Comparison of ENCODE assay signal across 15 mouse cellular contexts in the genomic region with DNA sequence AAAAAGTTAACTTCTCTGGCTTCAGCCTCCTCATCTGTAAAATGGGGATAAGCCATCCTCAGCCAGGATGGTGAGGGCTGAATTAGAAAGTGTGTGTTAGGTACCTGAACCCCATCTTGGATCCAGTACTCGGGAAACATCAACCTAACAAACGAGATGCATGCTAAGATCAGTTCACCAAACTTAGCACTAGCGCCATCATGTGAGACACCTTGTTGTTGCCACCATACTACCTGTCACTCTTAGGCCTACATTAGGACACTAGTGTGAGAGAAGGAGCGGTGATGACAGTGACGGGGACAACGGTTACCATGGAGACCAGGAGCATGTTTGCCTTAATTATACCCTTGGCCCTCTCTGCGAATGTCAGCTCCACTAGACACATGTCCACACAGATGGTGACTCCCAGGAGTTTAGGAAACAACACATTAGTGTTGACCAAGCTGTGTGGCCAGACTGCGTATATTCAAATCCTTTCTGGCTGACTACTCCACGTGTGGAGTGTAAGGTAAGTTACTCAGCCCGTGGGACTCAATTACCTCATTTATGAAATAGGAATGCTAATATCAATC.
DNase-seq lines count a peak whose midpoint lies in the region; ATAC-seq and TF ChIP-seq lines count a peak whose summit lies in the region.
"Had no signal": no experiment of that assay in that cellular context is flagged by ENCODE, and none has a peak within 500 bp of the region (broad histone marks: within the 10 kb centered on the region; RNA-seq: fewer than 3 reads in every experiment).

No protein-coding gene starts in this region.

- DNase-seq in cerebellum, adult 2 months: peak in 1 of 2 experiments; percentile 70
- DNase-seq in cerebellum, adult 8-10 months: no peak
- DNase-seq in stomach, postnatal 0 days (ENCODE audit: low spot score): no peak
- DNase-seq: gastrocnemius, postnatal 14 days; heart, postnatal 14 days; kidney, postnatal 36 days; thymus, adult 2 months had no signal

- TF ChIP-seq EP300 in stomach, postnatal 0 days (optimal IDR thresholded peaks at IDR 0.05): no peak

- no peak overlapping the region for H3K9ac ChIP-seq in intestine, postnatal 0 days (ENCODE audit: low read depth, low read length)
- H3K9ac ChIP-seq in intestine, embryonic 15.5 days: no peak overlapping the region
- H3K9ac ChIP-seq in neural tube, embryonic 13.5 days: no peak overlapping the region
- no peak overlapping the region for H3K9ac ChIP-seq in neural tube, embryonic 15.5 days (replicated peaks)
- H3K9ac ChIP-seq in stomach, postnatal 0 days (ENCODE audit: low read length): no peak overlapping the region
- no peak overlapping the region for H3K9ac ChIP-seq in forebrain, embryonic 15.5 days (replicated peaks)
- H3K9ac ChIP-seq: limb, embryonic 15.5 days; lung, embryonic 15.5 days had no signal

- H3K4me3 ChIP-seq in cerebellum, adult 2 months (replicated peaks; ENCODE audit: insufficient read depth, low read depth, low read length): no peak overlapping the region
- H3K4me3 ChIP-seq in intestine, postnatal 0 days (ENCODE audit: low read depth, low read length): no peak overlapping the region
- H3K4me3 ChIP-seq in intestine, embryonic 15.5 days (replicated peaks): no peak overlapping the region
- no peak overlapping the region for H3K4me3 ChIP-seq in neural tube, embryonic 13.5 days
- no peak overlapping the region for H3K4me3 ChIP-seq in neural tube, embryonic 15.5 days (replicated peaks)
- H3K4me3 ChIP-seq in stomach, postnatal 0 days (ENCODE audit: low read depth, low read length): no peak overlapping the region
- no peak overlapping the region for H3K4me3 ChIP-seq in forebrain, embryonic 15.5 days
- H3K4me3 ChIP-seq: limb, embryonic 15.5 days; lung, embryonic 15.5 days had no signal

- ATAC-seq in intestine, postnatal 0 days: no peak
- ATAC-seq in intestine, embryonic 15.5 days: no peak
- 0 out of 2 replicates have a peak, but pooled peaks have one; percentile 43 for ATAC-seq in neural tube, embryonic 13.5 days (ENCODE audit: low read depth)
- ATAC-seq in neural tube, embryonic 15.5 days (ENCODE audit: low FRiP score): no peak
- ATAC-seq in stomach, postnatal 0 days (ENCODE audit: low FRiP score, low TSS enrichment): no peak
- no peak for ATAC-seq in forebrain, embryonic 15.5 days (replicated peaks)
- ATAC-seq: intestine, embryonic 16.5 days had no signal

- peaks cover 4% of the 10 kb centered on the region; the same call in 1 of the 2 replicates for H3K4me1 ChIP-seq in cerebellum, adult 2 months (ENCODE audit: control insufficient read depth, insufficient read depth, low read length)
- H3K4me1 ChIP-seq in intestine, postnatal 0 days (replicated peaks; ENCODE audit: control insufficient read depth, insufficient read depth, low read length): no peaks in the 10 kb centered on the region
- H3K4me1 ChIP-seq in intestine, embryonic 15.5 days (replicated peaks): no peaks in the 10 kb centered on the region
- peaks cover 6% of the 10 kb centered on the region for H3K4me1 ChIP-seq in neural tube, embryonic 13.5 days (replicated peaks)
- H3K4me1 ChIP-seq in neural tube, embryonic 15.5 days: no peaks in the 10 kb centered on the region
- no peaks in the 10 kb centered on the region for H3K4me1 ChIP-seq in stomach, postnatal 0 days (replicated peaks; ENCODE audit: control insufficient read depth, insufficient read depth)
- H3K4me1 ChIP-seq in forebrain, embryonic 15.5 days: peaks cover 4% of the 10 kb centered on the region; the same call in 1 of the 2 replicates
- H3K4me1 ChIP-seq: limb, embryonic 15.5 days; lung, embryonic 15.5 days had no signal

- TF ChIP-seq CTCF in cerebellum, adult 2 months (IDR thresholded peaks at IDR 0.05; ENCODE audit: borderline replicate concordance, insufficient read depth, low read depth, low read length): peak; percentile 24; the same call in 1 of the 2 replicates
- TF ChIP-seq CTCF in intestine, postnatal 0 days (IDR thresholded peaks at IDR 0.05; ENCODE audit: low read depth): peak; percentile 51
- TF ChIP-seq CTCF in stomach, postnatal 0 days (IDR thresholded peaks at IDR 0.05; ENCODE audit: low read depth): peak; percentile 55

- no peaks in the 10 kb centered on the region for H3K27me3 ChIP-seq in cerebellum, adult 2 months (ENCODE audit: control insufficient read depth, insufficient read depth, low read length)
- no peaks in the 10 kb centered on the region for H3K27me3 ChIP-seq in intestine, postnatal 0 days (replicated peaks; ENCODE audit: control insufficient read depth, insufficient read depth, low read length)
- no peaks in the 10 kb centered on the region for H3K27me3 ChIP-seq in intestine, embryonic 15.5 days (replicated peaks)
- no peaks in the 10 kb centered on the region for H3K27me3 ChIP-seq in neural tube, embryonic 13.5 days
- no peaks in the 10 kb centered on the region for H3K27me3 ChIP-seq in neural tube, embryonic 15.5 days (replicated peaks)
- no peaks in the 10 kb centered on the region for H3K27me3 ChIP-seq in stomach, postnatal 0 days (ENCODE audit: control insufficient read depth, insufficient read depth, low read length)
- H3K27me3 ChIP-seq in forebrain, embryonic 15.5 days: no peaks in the 10 kb centered on the region
- H3K27me3 ChIP-seq: limb, embryonic 15.5 days; lung, embryonic 15.5 days had no signal

- H3K9me3 ChIP-seq in intestine, postnatal 0 days (ENCODE audit: control insufficient read depth): no peaks in the 10 kb centered on the region
- H3K9me3 ChIP-seq in intestine, embryonic 15.5 days: no peaks in the 10 kb centered on the region
- H3K9me3 ChIP-seq in neural tube, embryonic 13.5 days: no peaks in the 10 kb centered on the region
- H3K9me3 ChIP-seq in neural tube, embryonic 15.5 days (replicated peaks): no peaks in the 10 kb centered on the region
- no peaks in the 10 kb centered on the region for H3K9me3 ChIP-seq in stomach, postnatal 0 days (ENCODE audit: control insufficient read depth, low read length)
- H3K9me3 ChIP-seq in forebrain, embryonic 15.5 days: no peaks in the 10 kb centered on the region
- H3K9me3 ChIP-seq: limb, embryonic 15.5 days; lung, embryonic 15.5 days had no signal

- H3K4me2 ChIP-seq in intestine, postnatal 0 days (replicated peaks; ENCODE audit: low read depth): no peak overlapping the region
- no peak overlapping the region for H3K4me2 ChIP-seq in intestine, embryonic 15.5 days (replicated peaks)
- no peak overlapping the region for H3K4me2 ChIP-seq in neural tube, embryonic 13.5 days
- no peak overlapping the region for H3K4me2 ChIP-seq in neural tube, embryonic 15.5 days
- no peak overlapping the region for H3K4me2 ChIP-seq in stomach, postnatal 0 days (replicated peaks; ENCODE audit: low read depth)
- H3K4me2 ChIP-seq in forebrain, embryonic 15.5 days (replicated peaks): no peak overlapping the region
- H3K4me2 ChIP-seq: limb, embryonic 15.5 days; lung, embryonic 15.5 days had no signal

- H3K27ac ChIP-seq in cerebellum, adult 2 months (ENCODE audit: insufficient read depth, low read length): no peak overlapping the region
- no peak overlapping the region for H3K27ac ChIP-seq in intestine, postnatal 0 days (ENCODE audit: low read depth, low read length)
- no peak overlapping the region for H3K27ac ChIP-seq in intestine, embryonic 15.5 days
- no peak overlapping the region for H3K27ac ChIP-seq in neural tube, embryonic 13.5 days (replicated peaks)
- H3K27ac ChIP-seq in neural tube, embryonic 15.5 days (replicated peaks): no peak overlapping the region
- H3K27ac ChIP-seq in stomach, postnatal 0 days (replicated peaks): no peak overlapping the region
- no peak overlapping the region for H3K27ac ChIP-seq in forebrain, embryonic 15.5 days (replicated peaks)
- H3K27ac ChIP-seq: limb, embryonic 15.5 days; lung, embryonic 15.5 days had no signal

- TF ChIP-seq POLR2A in cerebellum, adult 2 months (IDR thresholded peaks at IDR 0.05; ENCODE audit: borderline replicate concordance, insufficient read depth, low read length): no peak

- H3K36me3 ChIP-seq in intestine, postnatal 0 days (ENCODE audit: control insufficient read depth, insufficient read depth): peaks cover 46% of the 10 kb centered on the region
- peaks cover 4% of the 10 kb centered on the region; the same call in 1 of the 2 replicates for H3K36me3 ChIP-seq in intestine, embryonic 15.5 days
- peaks cover 53% of the 10 kb centered on the region for H3K36me3 ChIP-seq in neural tube, embryonic 13.5 days
- peaks cover 39% of the 10 kb centered on the region for H3K36me3 ChIP-seq in neural tube, embryonic 15.5 days
- peaks cover 8% of the 10 kb centered on the region; the same call in 1 of the 2 replicates for H3K36me3 ChIP-seq in stomach, postnatal 0 days (ENCODE audit: control insufficient read depth, insufficient read depth, low read length)
- H3K36me3 ChIP-seq in forebrain, embryonic 15.5 days: peaks cover 43% of the 10 kb centered on the region

- WGBS in cerebellum, adult 2 months: 26% methylated on average over 10 of the region's 10 CpGs
- WGBS in intestine, postnatal 0 days: 78% methylated on average over 10 of the region's 10 CpGs
- 81% methylated on average over 10 of the region's 10 CpGs for WGBS in intestine, embryonic 15.5 days
- 55% methylated on average over 10 of the region's 10 CpGs for WGBS in neural tube, embryonic 13.5 days
- WGBS in neural tube, embryonic 15.5 days: 52% methylated on average over 10 of the region's 10 CpGs
- 80% methylated on average over 10 of the region's 10 CpGs for WGBS in stomach, postnatal 0 days
- WGBS in forebrain, embryonic 15.5 days: 62% methylated on average over 10 of the region's 10 CpGs
